Mouse (Mus musculus) heart, embryonic 10.5 days (tissue): Measurements from ENCODE around the gene Ube2g1. TPM values are rescaled to one million over a fixed set of nuclear protein-coding genes. Genes with fewer than 3 reads are reported as not detected.

ENCODE experiments used
- DNase-seq: peaks from one replicate; pipeline ENCODE4 v3.0.0-alpha.2; 2017; ENCODE audit warnings: low spot score
- H3K27ac ChIP-seq: fragments of 300-500 bp; sonication (generic); 2 replicates; pipeline ENCODE4 v1.5.1; 2016; ENCODE audit warnings: mild to moderate bottlenecking
- H3K27me3 ChIP-seq: fragments of 300-500 bp; sonication (generic); 2 replicates; pipeline ENCODE4 v1.6.1; 2016; ENCODE audit warnings: mild to moderate bottlenecking; ENCODE audit not compliant: poor library complexity, insufficient read depth, severe bottlenecking
- H3K36me3 ChIP-seq: fragments of 300-500 bp; sonication (generic); 2 replicates; pipeline ENCODE4 v1.6.1; 2016; ENCODE audit warnings: mild to moderate bottlenecking, moderate library complexity
- H3K4me1 ChIP-seq: fragments of 300-500 bp; sonication (generic); 2 replicates; pipeline ENCODE4 v1.6.1; 2016; ENCODE audit warnings: mild to moderate bottlenecking
- H3K4me3 ChIP-seq: fragments of 300-500 bp; sonication (generic); 2 replicates; pipeline ENCODE4 v1.5.1; 2016; ENCODE audit warnings: mild to moderate bottlenecking, moderate library complexity
- H3K9me3 ChIP-seq: fragments of 300-500 bp; sonication (generic); 2 replicates; pipeline ENCODE4 v1.6.1; 2016; ENCODE audit warnings: mild to moderate bottlenecking, moderate library complexity
- WGBS: fragments of 180-500 bp; shearing (Covaris S2); methylation state at CpG from one replicate; pipeline ENCODE4 v1.1.7; 2016; 5-methylcytosine and 5-hydroxymethylcytosine counted together
- polyA plus RNA-seq: library from polyadenylated mRNA; unstranded; fragments of >200 nt; fragmentation: Nextera tagmentation; extraction: Ambion mirVana; gene quantifications from 2 replicates; pipeline ENCODE4 v1.2.1, GENCODE M21; 2016

Ube2g1 gene
- 61.6 and 70.1 TPM in 2 replicates for polyA plus RNA-seq

DNA sequence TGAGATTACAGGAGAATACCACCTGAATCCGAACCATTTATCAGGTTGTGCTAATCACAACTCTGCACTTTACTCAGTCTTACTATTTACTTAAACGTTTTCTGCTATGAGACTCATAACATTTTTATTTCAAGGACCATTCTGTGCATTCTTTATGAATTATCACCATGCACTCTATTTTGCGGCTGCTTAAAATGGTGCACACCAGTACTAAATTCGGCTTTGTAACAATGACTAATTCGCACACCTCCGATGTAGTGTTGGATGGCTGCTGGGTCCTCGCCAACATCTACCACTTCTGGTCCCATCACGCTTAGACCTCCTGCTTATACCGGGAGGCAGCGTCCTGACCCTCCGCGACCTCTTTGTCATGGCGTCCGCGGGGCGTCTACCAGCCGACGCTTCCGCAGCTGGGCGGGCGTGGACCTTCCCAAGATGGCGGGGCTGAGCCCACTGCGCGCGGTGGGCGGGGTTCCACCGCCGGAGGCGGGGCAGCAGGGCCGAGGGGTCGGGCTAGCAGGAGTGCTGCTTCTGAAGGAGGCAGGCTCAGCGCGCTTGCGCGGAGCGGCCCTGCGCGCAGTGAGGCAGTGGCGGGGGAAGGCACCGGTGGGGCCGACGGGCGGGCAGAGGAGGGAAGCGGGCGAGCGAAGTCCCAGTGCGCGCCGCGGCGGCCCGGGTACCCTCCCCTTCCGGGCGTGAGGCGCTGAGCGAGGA is at the start of gene Ube2g1:
Gene Ube2g1 (plus strand): TSS at position 590 of the 714 bp plus-strand sequence.
- DNase-seq: peak; percentile 99
- Histone ChIP-seq H3K27ac (peak within 1 kb of the TSS; percentile 99), H3K4me3 (peak within 1 kb of the TSS; percentile 98), H3K27me3 (no peaks in the 10 kb centered on the region), H3K9me3 (no peaks in the 10 kb centered on the region), H3K36me3 (no peaks in the 10 kb centered on the region), H3K4me1 (peaks cover 12% of the 10 kb centered on the region)
- 2% methylated on average over 42 of the region's 56 CpGs for WGBS

DNA sequence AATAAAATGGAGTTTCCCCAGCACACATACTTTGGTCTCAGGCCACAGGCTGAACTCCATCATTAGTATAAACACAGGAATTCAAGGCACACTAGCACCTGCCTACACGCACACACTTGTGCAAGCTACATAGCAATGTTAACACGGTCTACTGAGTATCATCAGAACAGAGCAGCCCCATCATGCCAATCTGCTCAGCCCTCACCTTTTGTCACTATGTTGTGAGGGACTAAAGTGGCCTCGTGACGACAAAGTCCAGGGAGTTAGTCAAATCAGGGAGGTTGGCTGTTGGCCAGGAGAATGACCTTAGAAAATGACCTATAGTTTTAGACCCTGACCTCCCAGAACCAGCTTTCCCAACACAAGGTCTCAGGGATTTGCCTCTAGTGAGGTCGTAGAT is 48.9 kb upstream of the Ube2g1 start:
- no peak for DNase-seq
- WGBS: 63% methylated on average over 5 of the region's 5 CpGs
- H3K4me3 ChIP-seq: no peak overlapping the region
- no peaks in the 10 kb centered on the region for H3K4me1 ChIP-seq
- no peak overlapping the region for H3K27ac ChIP-seq
- no peaks in the 10 kb centered on the region for H3K9me3 ChIP-seq
- peaks cover 9% of the 10 kb centered on the region; the same call in 1 of the 2 replicates for H3K27me3 ChIP-seq
- no peaks in the 10 kb centered on the region for H3K36me3 ChIP-seq

DNA sequence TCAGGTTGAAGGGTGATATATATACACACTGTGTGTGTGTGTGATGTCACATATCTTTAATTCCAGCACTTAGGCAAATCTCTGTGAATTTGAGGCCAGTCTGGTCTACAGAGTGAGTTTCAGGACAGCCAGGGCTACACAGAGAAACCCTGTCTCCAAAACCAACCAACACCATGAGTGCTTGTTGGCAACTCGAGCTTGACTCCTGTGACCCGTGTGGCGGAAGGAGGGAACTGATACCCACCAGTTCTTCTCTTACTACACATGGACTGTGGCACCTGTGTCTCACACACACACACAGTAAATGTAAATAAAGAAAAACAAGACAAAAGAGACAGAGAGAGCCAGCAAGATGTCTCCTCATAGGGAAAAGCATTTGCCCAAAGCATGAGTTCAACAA is 46.4 kb upstream of the Ube2g1 start:
- Histone ChIP-seq H3K27ac (no peak overlapping the region), H3K9me3 (no peaks in the 10 kb centered on the region), H3K27me3 (peaks cover 9% of the 10 kb centered on the region; the same call in 1 of the 2 replicates), H3K4me3 (no peak overlapping the region), H3K36me3 (no peaks in the 10 kb centered on the region), H3K4me1 (no peaks in the 10 kb centered on the region)
- DNase-seq: no peak
- WGBS: 68% methylated on average over 3 of the region's 3 CpGs

DNA sequence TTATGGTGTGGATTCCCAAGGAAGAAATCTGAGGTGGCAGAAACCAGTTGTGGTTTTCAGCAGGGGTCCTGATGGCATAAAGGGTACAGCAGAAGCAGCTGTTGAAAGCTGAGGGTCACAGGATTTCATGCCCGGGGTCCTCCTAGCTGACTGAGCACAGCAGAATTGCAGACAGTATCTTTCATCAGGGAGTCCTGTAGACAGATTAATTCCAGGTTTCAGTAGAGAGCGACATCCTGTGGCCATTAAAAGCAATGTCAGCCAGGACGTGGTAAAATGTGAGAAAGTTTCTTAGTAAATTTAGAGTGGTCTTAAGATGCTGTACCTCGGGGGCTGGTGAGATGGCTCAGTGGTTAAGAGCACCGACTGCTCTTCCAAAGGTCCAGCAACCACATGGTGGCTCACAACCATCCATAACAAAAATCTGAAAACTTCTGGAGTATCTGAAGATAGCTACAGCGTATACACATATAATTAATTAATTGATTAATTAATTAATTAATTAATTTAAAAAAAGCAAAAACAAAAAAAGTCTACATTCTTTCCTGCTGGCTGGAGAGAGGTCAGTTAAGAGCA is 42.8 kb upstream of the Ube2g1 start:
- Histone ChIP-seq H3K36me3 (no peaks in the 10 kb centered on the region), H3K4me3 (no peak overlapping the region), H3K9me3 (no peaks in the 10 kb centered on the region), H3K27me3 (peaks cover 14% of the 10 kb centered on the region), H3K4me1 (peaks cover 6% of the 10 kb centered on the region; the same call in 1 of the 2 replicates), H3K27ac (no peak overlapping the region)
- 24% methylated on average over 6 of the region's 6 CpGs for WGBS
- no peak for DNase-seq

DNA sequence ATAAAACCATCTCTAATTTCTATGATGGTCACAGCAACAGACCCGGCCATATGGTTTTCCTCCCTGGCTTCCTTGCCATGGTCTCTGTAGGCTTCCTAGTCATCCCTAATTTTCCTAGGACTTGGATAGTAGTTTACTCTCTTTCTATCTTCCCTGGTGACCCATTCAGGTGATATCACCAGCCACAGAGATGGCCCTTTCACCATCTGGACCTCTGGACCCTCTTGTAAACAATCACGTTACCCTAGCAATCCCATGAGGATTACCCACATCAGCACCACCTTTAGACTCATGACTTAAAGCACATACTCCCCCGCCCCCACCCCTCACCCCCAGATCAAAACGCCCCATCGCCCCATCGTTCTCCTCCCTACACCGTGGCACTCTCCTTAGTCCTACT is 40.8 kb upstream of the Ube2g1 start:
- Histone ChIP-seq H3K27me3 (peaks cover 16% of the 10 kb centered on the region), H3K9me3 (no peaks in the 10 kb centered on the region), H3K4me3 (no peak overlapping the region), H3K36me3 (no peaks in the 10 kb centered on the region), H3K4me1 (peaks cover 13% of the 10 kb centered on the region), H3K27ac (no peak overlapping the region)
- DNase-seq: no peak
- whole genome bisulfite sequencing: 65% methylated on average over 7 of the region's 7 CpGs

DNA sequence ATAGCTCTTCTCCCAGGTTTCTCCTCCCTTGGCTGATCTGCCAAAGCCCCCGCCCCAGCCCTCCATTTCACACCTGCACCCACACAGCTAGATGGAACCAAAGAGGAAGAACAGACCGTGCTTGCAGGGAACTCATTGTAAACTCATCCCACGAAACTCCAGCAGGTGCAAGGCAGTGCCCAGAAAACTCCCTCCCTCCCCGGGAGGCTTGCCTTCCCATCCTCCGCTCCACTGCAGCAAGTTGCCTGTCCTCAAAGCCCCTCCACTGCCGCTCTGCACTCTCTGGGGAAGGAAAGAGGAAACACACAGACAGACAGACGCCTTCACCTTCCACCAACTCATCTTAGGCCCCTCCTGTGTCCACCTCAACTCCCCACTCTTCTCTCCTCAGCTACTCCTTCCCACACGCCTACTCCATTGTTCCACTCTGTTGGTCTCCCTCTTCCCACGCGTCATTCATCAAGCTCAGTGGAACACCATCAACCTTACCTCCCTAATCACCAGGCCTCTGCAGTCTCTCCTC is 40.2 kb upstream of the Ube2g1 start:
- no peak overlapping the region for H3K4me3 ChIP-seq
- H3K9me3 ChIP-seq: no peaks in the 10 kb centered on the region
- no peak overlapping the region for H3K27ac ChIP-seq
- no peaks in the 10 kb centered on the region for H3K36me3 ChIP-seq
- no peak for DNase-seq
- H3K4me1 ChIP-seq: peaks cover 13% of the 10 kb centered on the region
- 38% methylated on average over 10 of the region's 10 CpGs for WGBS
- peaks cover 20% of the 10 kb centered on the region for H3K27me3 ChIP-seq

DNA sequence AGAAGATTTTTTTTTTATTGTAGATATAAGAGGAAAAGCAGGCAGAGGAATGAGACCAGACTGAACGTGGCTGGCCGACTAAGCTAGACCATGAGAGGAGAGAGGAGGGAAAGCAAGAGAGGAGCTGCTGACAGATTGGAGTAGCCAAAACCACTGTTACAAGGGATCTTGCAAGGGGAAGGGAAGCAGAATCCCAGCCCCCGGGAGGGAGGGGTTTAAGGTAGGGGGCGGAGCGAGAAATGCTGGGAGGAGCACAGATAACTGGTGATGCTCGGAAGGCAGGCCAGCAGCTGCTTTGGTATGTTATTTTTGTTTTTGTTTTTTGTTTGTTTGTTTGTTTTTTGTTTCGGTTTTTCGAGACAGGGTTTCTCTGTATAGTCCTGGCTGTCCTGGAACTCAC is 38.0 kb upstream of the Ube2g1 start:
- Histone ChIP-seq H3K4me1 (peaks cover 13% of the 10 kb centered on the region), H3K27ac (no peak overlapping the region), H3K36me3 (no peaks in the 10 kb centered on the region), H3K9me3 (no peaks in the 10 kb centered on the region), H3K4me3 (no peak overlapping the region), H3K27me3 (peaks cover 15% of the 10 kb centered on the region; the same call in 1 of the 2 replicates)
- DNase-seq: no peak
- WGBS: 22% methylated on average over 8 of the region's 8 CpGs

DNA sequence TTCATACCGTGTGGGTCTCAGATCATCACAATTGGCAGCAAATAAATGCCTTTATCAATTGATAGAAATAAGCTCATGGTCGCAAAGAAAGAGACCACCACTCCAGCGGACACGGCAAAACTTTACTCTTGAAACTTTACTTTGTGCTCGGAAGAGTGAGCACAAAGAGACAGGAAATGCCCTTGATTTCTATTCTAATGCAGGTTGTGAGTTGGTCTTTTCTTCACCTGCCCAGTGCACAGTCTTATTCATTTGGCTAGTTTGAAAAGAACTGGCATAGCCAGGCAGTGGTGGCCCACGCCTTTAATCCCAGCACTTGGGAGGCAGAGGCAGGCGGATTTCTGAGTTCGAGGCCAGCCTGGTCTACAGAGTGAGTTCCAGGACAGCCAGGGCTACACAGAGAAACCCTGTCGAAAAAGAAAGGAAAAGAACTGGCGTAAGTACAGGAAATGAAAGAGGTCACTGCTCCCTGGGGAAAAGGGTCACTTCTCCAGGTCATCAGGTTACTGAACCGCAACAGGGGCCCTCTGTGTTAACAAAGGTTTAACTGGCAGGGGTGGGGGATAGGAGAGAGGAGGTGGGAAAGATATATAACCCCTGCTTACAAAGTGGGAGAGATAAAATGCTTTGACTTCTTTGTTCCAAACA is 37.3 kb upstream of the Ube2g1 start:
- Histone ChIP-seq H3K27me3 (peaks cover 15% of the 10 kb centered on the region; the same call in 1 of the 2 replicates), H3K4me1 (peaks cover 13% of the 10 kb centered on the region), H3K9me3 (no peaks in the 10 kb centered on the region), H3K27ac (no peak overlapping the region), H3K4me3 (no peak overlapping the region), H3K36me3 (no peaks in the 10 kb centered on the region)
- 70% methylated on average over 11 of the region's 11 CpGs for WGBS
- DNase-seq: no peak

DNA sequence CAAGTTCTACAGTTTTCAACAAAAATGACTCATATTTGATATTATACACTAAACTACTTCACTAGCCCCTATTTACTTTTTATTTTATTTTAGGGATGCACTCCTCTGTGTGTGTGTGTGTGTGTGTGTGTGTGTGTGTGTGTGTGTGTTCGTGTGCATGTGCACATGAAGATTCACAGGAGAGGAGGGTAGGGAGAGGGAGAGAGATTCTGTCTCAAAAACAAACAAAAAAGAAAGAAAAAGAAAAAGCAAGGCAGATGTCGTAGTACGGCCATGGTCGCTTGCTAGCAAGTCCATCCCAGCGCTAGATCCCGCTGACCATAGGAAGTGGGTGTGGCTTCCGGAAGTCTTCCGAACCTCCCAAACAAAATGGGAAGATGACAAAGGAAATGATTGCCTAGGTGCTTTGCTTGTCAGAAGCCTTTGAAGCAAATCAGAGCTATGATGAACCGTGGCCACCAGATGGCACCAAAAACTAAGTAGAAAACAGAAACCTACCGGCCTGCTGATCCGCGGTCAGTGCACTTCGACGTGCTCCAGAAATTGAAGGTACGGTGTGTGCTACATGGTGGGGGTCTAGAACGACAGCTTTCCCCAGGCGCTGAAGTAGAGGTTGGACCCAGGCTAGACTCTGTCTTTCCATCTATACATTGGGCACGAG is 36.6 kb upstream of the Ube2g1 start:
- WGBS: 6% methylated on average over 18 of the region's 18 CpGs
- H3K27me3 ChIP-seq: peaks cover 15% of the 10 kb centered on the region; the same call in 1 of the 2 replicates
- no peaks in the 10 kb centered on the region for H3K9me3 ChIP-seq
- peak overlapping the region; percentile 32 for H3K4me3 ChIP-seq
- H3K36me3 ChIP-seq: no peaks in the 10 kb centered on the region
- peaks cover 13% of the 10 kb centered on the region for H3K4me1 ChIP-seq
- DNase-seq: peak; percentile 87
- H3K27ac ChIP-seq: no peak overlapping the region

DNA sequence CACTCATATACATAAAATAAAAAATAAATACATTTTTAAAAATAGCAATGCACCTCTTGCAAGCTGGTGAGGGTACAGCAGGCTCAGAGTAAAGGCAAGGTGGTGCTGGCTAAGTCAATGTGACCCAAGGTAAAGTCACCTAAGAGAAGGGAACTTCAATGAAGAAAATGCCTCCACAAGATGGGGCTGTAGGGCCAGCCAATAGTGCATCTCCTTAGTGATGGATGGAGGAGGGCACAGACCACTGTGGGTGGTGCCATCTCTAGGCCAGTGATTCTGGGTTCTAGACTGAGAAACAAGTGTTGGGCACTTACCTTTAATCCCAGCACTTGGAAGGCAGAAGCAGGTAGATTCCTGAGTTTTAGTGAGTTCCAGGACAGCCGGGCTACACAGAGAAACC is 33.3 kb upstream of the Ube2g1 start:
- Histone ChIP-seq H3K27me3 (peaks cover 28% of the 10 kb centered on the region), H3K4me1 (peaks cover 16% of the 10 kb centered on the region; the same call in 1 of the 2 replicates), H3K27ac (no peak overlapping the region), H3K9me3 (no peaks in the 10 kb centered on the region), H3K36me3 (no peaks in the 10 kb centered on the region), H3K4me3 (no peak overlapping the region)
- no peak for DNase-seq
- 77% methylated on average over 1 of the region's 1 CpGs for WGBS

DNA sequence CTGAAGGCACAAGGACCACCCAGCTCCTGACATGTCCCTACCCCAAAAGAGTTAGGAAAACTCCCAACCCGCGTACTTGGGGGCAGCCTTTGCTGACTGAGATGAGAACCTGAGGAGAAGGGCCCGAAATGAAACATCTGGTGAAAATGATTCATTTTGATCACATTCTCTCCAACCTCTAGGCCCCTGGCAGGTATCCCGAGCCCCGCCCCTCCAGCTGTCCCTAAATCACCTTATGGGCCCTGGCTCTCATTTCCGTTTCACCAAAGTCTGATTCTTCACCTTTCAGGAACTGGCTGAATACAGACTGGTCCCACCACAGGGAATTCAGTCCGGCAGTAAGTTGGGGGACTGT is 31.0 kb upstream of the Ube2g1 start:
- Histone ChIP-seq H3K9me3 (no peaks in the 10 kb centered on the region), H3K27me3 (peaks cover 28% of the 10 kb centered on the region), H3K4me3 (peak overlapping the region; percentile 58), H3K36me3 (no peaks in the 10 kb centered on the region), H3K4me1 (0 out of 2 replicates have a peak, but pooled peaks cover 9% of the 10 kb centered on the region), H3K27ac (no peak overlapping the region)
- DNase-seq: no peak
- 16% methylated on average over 7 of the region's 7 CpGs for WGBS

DNA sequence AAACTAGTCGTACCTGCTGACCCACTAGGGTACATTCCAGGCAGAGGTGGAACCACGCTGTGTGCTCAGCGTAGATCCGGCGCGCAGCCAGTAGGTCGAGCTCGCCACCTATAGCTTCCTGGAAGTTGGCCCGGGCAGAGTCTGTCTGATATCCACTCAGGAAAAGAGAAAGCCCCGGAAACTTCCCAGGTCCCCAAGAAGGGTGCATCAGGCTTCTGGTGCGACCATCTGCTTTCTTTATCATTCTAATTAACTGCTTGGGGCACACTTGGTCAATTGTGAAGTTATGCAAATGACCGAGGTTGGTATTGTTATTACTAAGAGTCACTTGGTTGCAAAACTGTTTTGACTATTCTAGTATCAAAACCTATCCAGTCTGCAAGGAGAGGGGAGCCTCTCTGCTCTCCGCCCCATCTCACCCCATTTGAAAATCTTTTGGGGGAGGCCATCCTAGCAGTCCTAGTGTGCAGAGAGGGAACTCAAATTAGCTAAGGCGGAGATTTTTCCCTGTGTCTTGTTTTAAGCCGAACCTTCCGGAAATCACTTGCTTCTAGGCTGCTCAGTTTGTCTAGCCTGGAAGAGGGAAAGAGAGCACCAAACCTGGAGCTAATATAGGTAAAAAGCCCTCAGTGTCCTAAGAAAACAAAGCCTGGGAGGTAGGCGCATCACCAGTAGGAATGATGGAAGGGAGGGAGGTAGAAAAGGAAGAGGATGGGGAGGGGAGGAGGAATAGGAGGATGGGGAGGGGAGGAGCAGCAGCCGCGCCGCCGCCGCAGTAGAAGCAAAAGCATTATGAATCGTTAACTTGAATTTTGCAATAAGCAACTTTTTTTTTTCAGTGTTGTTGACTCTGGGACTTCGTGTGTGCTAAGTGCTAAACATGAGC is 30.4 kb upstream of the Ube2g1 start:
- peak overlapping the region; percentile 58 for H3K4me3 ChIP-seq
- no peak for DNase-seq

More for the DNA sequence above, 30.4 kb upstream of the Ube2g1 start:
- WGBS: 3% methylated on average over 24 of the region's 24 CpGs
- Histone ChIP-seq H3K36me3 (no peaks in the 10 kb centered on the region), H3K9me3 (no peaks in the 10 kb centered on the region), H3K27me3 (peaks cover 23% of the 10 kb centered on the region), H3K27ac (no peak overlapping the region; the same call in 1 of the 2 replicates), H3K4me1 (0 out of 2 replicates have a peak, but pooled peaks cover 9% of the 10 kb centered on the region)
